Mouse (Mus musculus): ENCODE measurements around the gene Ube2d1. TPM values are rescaled to one million over a fixed set of nuclear protein-coding genes. Genes with fewer than 3 reads are reported as not detected.

The Ube2d1 gene
- total and polyA plus RNA-seq, 3 experiments, result 40.5 to 48.7 (median 46.8) TPM

DNA sequence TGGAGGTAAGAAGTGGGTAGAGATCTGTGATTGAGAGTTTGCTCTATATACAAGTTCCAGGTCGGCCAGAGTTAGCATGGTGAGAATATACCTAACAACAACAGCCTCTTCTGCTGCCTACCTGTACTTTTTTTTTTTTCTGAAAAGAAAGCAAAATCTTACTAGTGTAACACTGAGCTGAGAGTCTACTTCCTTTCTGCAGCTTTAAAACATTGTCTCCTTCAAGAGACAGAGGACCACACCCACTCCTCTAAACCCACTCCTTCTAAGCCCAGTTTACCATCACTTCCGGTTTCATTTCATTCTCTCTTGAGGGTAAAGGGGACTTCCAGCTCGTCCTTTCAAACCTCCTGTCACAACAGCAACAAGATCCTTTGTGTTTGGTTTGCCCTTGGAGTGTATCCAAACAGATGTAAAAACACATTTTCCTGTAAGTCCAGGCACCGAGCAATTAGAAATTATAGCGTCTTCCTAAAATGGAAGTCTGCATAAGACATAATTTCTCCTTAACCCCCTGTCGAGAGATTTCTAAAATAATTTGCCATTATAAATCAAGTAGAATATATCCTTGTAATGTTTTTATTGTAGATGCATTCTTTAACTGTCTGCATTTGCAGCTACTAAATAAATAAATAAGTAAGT is 45.5 kb downstream of the Ube2d1 start:
- H3K27ac ChIP-seq, result no peak overlapping the region
- H3K36me3 ChIP-seq (ENCODE audit: control insufficient read depth, insufficient read depth, low read length), result peaks cover 5% of the 10 kb centered on the region; the same call in 1 of the 2 replicates
- 35% methylated on average over 6 of the region's 6 CpGs for WGBS
- H3K9ac ChIP-seq (ENCODE audit: low read depth, low read length), result no peak overlapping the region
- no peaks in the 10 kb centered on the region for H3K79me2 ChIP-seq (replicated peaks; ENCODE audit: control insufficient read depth, insufficient read depth, low read length)
- H3K4me3 ChIP-seq, result peak overlapping the region; percentile 6; the same call in 1 of the 2 replicates
- intact Hi-C loops (cut with DNase I), result loop anchor here (5.0 kb wide), 1 partner anchor 108 kb away; the partner anchor contains the start of gene Ipmk
- peaks cover 2% of the 10 kb centered on the region; the same call in 1 of the 2 replicates for H3K4me1 ChIP-seq (ENCODE audit: control insufficient read depth, insufficient read depth, low read length)
- no peaks in the 10 kb centered on the region for H3K27me3 ChIP-seq (ENCODE audit: control insufficient read depth, insufficient read depth, low read length)
- DNase-seq, result no peak
- no peak for TF ChIP-seq CTCF (IDR thresholded peaks at IDR 0.05)
- no peak for TF ChIP-seq EP300 (IDR thresholded peaks at IDR 0.05; ENCODE audit: insufficient read depth, low read depth, low read length)
- TF ChIP-seq POLR2A (IDR thresholded peaks at IDR 0.05; ENCODE audit: insufficient read depth, low read depth, low read length), result no peak

DNA sequence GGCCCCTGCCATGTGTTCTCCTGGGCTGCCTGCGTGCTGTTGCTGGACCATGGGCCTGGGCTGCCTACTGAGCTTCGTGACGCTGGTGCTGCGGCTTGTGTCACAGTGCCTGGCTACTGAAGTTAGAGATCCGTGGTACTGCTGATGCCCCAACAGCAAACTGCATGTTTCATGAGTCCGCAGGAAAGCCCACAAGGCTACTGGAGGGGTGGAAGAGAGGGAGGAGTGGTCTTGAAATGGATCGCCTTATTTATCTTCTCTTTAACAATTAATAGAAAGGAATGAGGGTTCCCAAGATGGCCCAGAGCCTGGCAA is 46.9 kb downstream of the Ube2d1 start, which contains the start of gene Tfam:
Gene Tfam (minus strand): TSS at position 41 of the 315 bp plus-strand sequence.
- intact Hi-C loops (cut with DNase I), result loop anchor here (5.0 kb wide), 1 partner anchor 109 kb away; the partner anchor contains the start of gene Ipmk
- H3K4me3 ChIP-seq, result peak within 1 kb of the TSS; percentile 100
- H3K79me2 ChIP-seq (replicated peaks; ENCODE audit: control insufficient read depth, insufficient read depth, low read length), result no peaks in the 10 kb centered on the region
- peaks cover 6% of the 10 kb centered on the region; the same call in 1 of the 2 replicates for H3K36me3 ChIP-seq (ENCODE audit: control insufficient read depth, insufficient read depth, low read length)
- peak within 1 kb of the TSS; percentile 80 for H3K9ac ChIP-seq (ENCODE audit: low read depth, low read length)
- H3K27ac ChIP-seq, result peak within 1 kb of the TSS; percentile 94
- H3K27me3 ChIP-seq (ENCODE audit: control insufficient read depth, insufficient read depth, low read length), result no peaks in the 10 kb centered on the region
- DNase-seq, result no peak
- no peak for TF ChIP-seq EP300 (IDR thresholded peaks at IDR 0.05; ENCODE audit: insufficient read depth, low read depth, low read length)
- TF ChIP-seq CTCF (IDR thresholded peaks at IDR 0.05), result no peak
- no peak for TF ChIP-seq POLR2A (IDR thresholded peaks at IDR 0.05; ENCODE audit: insufficient read depth, low read depth, low read length)
- H3K4me1 ChIP-seq (ENCODE audit: control insufficient read depth, insufficient read depth, low read length), result peaks cover 2% of the 10 kb centered on the region; the same call in 1 of the 2 replicates
- WGBS, result 2% methylated on average over 7 of the region's 7 CpGs

DNA sequence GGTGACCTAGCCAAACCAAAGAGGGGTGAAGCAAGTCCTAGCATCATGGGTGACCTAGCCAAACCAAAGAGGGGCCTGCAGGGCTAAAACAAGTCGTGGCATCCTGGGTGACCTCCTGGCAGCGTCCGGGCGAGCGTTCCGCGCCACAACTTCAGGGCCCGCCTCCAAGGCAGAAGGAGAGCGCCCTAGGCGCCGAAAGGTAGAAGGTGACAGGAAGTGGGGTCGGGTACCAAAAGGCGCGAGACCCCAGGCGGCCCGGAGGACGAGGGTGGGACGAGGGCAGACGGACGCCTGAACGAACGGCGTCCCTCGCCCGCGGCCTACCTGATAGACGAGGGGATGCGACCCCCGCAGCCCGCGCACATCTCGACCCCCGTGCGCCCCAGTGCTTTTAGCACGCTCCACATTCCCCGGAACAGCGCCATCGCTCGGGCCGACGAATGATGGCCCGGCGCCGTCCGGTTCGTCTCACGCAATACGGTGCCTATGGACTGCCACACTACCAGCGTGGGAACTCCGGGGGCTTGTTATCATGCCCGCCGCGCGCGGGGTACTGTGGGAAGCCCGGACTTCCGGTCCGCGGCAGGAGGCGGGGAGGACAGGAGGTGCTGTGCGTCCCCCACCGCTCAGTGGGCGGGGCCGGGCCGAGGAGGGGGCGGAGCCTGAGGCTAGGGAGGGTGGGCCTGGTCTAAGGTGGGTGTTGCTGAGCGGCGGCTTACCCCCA is 47.4 kb downstream of the Ube2d1 start:
- intact Hi-C loops (cut with DNase I), result loop anchor here (2.0 to 5.0 kb wide), 2 partner anchors 47 to 110 kb away; partner anchors contain the start of genes Ipmk and Ube2d1
- Histone ChIP-seq H3K79me2 (replicated peaks; ENCODE audit: control insufficient read depth, insufficient read depth, low read length) (no peaks in the 10 kb centered on the region), H3K4me1 (ENCODE audit: control insufficient read depth, insufficient read depth, low read length) (peaks cover 2% of the 10 kb centered on the region; the same call in 1 of the 2 replicates), H3K9ac (ENCODE audit: low read depth, low read length) (peak overlapping the region; percentile 80), H3K27me3 (ENCODE audit: control insufficient read depth, insufficient read depth, low read length) (no peaks in the 10 kb centered on the region), H3K36me3 (ENCODE audit: control insufficient read depth, insufficient read depth, low read length) (peaks cover 7% of the 10 kb centered on the region; the same call in 1 of the 2 replicates), H3K4me3 (peak overlapping the region; percentile 100), H3K27ac (peak overlapping the region; percentile 94)
- WGBS, result under 1% methylated on average over 68 of the region's 68 CpGs
- DNase-seq, result peak; percentile 96 to 97
- TF ChIP-seq POLR2A (IDR thresholded peaks at IDR 0.05; ENCODE audit: insufficient read depth, low read depth, low read length) (peak; percentile 81), EP300 (IDR thresholded peaks at IDR 0.05; ENCODE audit: insufficient read depth, low read depth, low read length) (peak; percentile 40; the same call in 1 of the 2 replicates), CTCF (IDR thresholded peaks at IDR 0.05) (peak; percentile 27; the same call in 1 of the 2 replicates)

DNA sequence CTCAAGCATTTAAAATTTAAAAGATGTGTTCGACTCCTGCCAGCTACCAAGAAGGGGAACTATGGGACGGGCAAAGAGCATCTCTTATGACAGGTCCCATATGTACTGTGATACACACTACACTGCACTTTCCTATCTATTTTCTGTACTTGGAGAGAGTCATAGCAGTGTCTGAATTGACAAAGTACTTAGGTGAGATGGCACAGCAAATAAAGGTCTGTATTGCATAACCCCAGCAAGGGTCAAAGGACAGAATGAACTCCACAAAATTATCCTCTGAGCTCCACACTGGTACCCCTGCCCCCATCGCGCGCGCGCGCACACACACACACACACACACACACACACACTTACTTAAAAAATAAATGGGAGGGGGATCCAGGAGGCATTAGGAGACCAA is 51.0 kb downstream of the Ube2d1 start:
- Histone ChIP-seq H3K36me3 (ENCODE audit: control insufficient read depth, insufficient read depth, low read length) (peaks cover 7% of the 10 kb centered on the region; the same call in 1 of the 2 replicates), H3K27ac (no peak overlapping the region), H3K4me1 (ENCODE audit: control insufficient read depth, insufficient read depth, low read length) (peaks cover 2% of the 10 kb centered on the region; the same call in 1 of the 2 replicates), H3K9ac (ENCODE audit: low read depth, low read length) (no peak overlapping the region), H3K27me3 (ENCODE audit: control insufficient read depth, insufficient read depth, low read length) (no peaks in the 10 kb centered on the region), H3K79me2 (replicated peaks; ENCODE audit: control insufficient read depth, insufficient read depth, low read length) (no peaks in the 10 kb centered on the region), H3K4me3 (no peak overlapping the region)
- 96% methylated on average over 8 of the region's 8 CpGs for WGBS
- no peak for DNase-seq
- TF ChIP-seq POLR2A (IDR thresholded peaks at IDR 0.05; ENCODE audit: insufficient read depth, low read depth, low read length) (no peak), EP300 (IDR thresholded peaks at IDR 0.05; ENCODE audit: insufficient read depth, low read depth, low read length) (no peak), CTCF (IDR thresholded peaks at IDR 0.05) (no peak)
- intact Hi-C loops (cut with DNase I), result no loop called here

DNA sequence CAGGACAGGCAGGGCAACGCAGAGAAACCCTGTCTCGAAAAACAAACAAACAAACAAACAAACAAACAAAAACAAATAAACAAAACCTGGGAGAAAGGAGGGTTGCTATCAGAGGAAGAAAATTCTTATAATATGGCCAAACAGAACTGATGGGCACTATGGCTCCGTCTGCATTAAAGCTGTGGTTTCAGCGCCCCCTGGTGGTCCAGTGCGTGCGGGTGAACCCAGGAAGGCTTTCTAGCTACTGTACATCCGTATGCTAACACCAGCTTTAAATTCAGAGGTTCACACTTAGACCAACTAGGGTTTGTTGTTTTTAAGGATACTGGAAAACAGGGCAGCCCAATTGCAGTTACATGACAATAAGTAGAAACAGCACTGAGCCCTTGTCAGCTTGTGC is 59.2 kb downstream of the Ube2d1 start:
- WGBS, result 31% methylated on average over 7 of the region's 7 CpGs
- TF ChIP-seq CTCF (IDR thresholded peaks at IDR 0.05) (peak; percentile 93), POLR2A (IDR thresholded peaks at IDR 0.05; ENCODE audit: insufficient read depth, low read depth, low read length) (no peak)

More for the DNA sequence above, 59.2 kb downstream of the Ube2d1 start:
- Histone ChIP-seq H3K9ac (ENCODE audit: low read depth, low read length) (no peak overlapping the region), H3K27me3 (ENCODE audit: control insufficient read depth, insufficient read depth, low read length) (no peaks in the 10 kb centered on the region), H3K4me1 (ENCODE audit: control insufficient read depth, insufficient read depth, low read length) (no peaks in the 10 kb centered on the region), H3K27ac (no peak overlapping the region), H3K79me2 (replicated peaks; ENCODE audit: control insufficient read depth, insufficient read depth, low read length) (no peaks in the 10 kb centered on the region), H3K36me3 (ENCODE audit: control insufficient read depth, insufficient read depth, low read length) (peaks cover 3% of the 10 kb centered on the region; the same call in 1 of the 2 replicates), H3K4me3 (no peak overlapping the region)
- intact Hi-C loops (cut with DNase I), result no loop called here
- DNase-seq, result peak; percentile 70 to 86
